Mouse (Mus musculus) embryonic facial prominence, embryonic 10.5 days (tissue): ENCODE data around the gene Mmab. TPM values are rescaled to one million over a fixed set of nuclear protein-coding genes. Genes with fewer than 3 reads are reported as not detected.

Experiments used
- DNase-seq: peaks from one replicate; pipeline ENCODE4 v3.0.0-alpha.2; 2017; ENCODE audit warnings: low spot score
- H3K27ac ChIP-seq: fragments of 300-500 bp; sonication (generic); replicated peaks from 2 replicates; pipeline ENCODE4 v1.5.1; 2016; ENCODE audit warnings: mild to moderate bottlenecking
- H3K27me3 ChIP-seq: fragments of 300-500 bp; sonication (generic); replicated peaks from 2 replicates; pipeline ENCODE4 v1.6.1; 2016; ENCODE audit warnings: low read depth, mild to moderate bottlenecking; ENCODE audit not compliant: poor library complexity, severe bottlenecking
- H3K36me3 ChIP-seq: fragments of 300-500 bp; sonication (generic); replicated peaks from 2 replicates; pipeline ENCODE4 v1.6.1; 2016; ENCODE audit warnings: mild to moderate bottlenecking, moderate library complexity
- H3K4me1 ChIP-seq: fragments of 300-500 bp; sonication (generic); 2 replicates; pipeline ENCODE4 v1.6.1; 2016
- H3K4me3 ChIP-seq: fragments of 300-500 bp; sonication (generic); 2 replicates; pipeline ENCODE4 v1.5.1; 2016; ENCODE audit warnings: mild to moderate bottlenecking, moderate library complexity
- H3K9me3 ChIP-seq: fragments of 300-500 bp; sonication (generic); 2 replicates; pipeline ENCODE4 v1.6.1; 2016; ENCODE audit warnings: mild to moderate bottlenecking
- WGBS: fragments of 180-500 bp; shearing (Covaris S2); methylation state at CpG from one replicate; pipeline ENCODE4 v1.1.7; 2016; 5-methylcytosine and 5-hydroxymethylcytosine counted together
- polyA plus RNA-seq: library from polyadenylated mRNA; unstranded; fragments of >200 nt; fragmentation: Nextera tagmentation; extraction: Ambion mirVana; gene quantifications from 2 replicates; pipeline ENCODE4 v1.2.1, GENCODE M21; 2016

Gene Mmab
- polyA plus RNA-seq, 1 experiment from 2014 or later: 34.4 TPM

GRCm38 (mm10) chr5:114423961-114424360, 19.9 kb downstream of the Mmab start:
- peaks cover 17% of the 10 kb centered on the region for H3K4me1 ChIP-seq
- no peak overlapping the region for H3K27ac ChIP-seq
- H3K9me3 ChIP-seq: no peaks in the 10 kb centered on the region
- H3K4me3 ChIP-seq: no peak overlapping the region
- no peaks in the 10 kb centered on the region for H3K27me3 ChIP-seq
- DNase-seq: no peak
- 83% methylated on average over 5 of the region's 5 CpGs for WGBS
- H3K36me3 ChIP-seq: peaks cover 30% of the 10 kb centered on the region

GRCm38 (mm10) chr5:114422591-114422990, 21.3 kb downstream of the Mmab start:
- Histone ChIP-seq H3K4me1 (peaks cover 14% of the 10 kb centered on the region), H3K4me3 (no peak overlapping the region), H3K27me3 (no peaks in the 10 kb centered on the region), H3K36me3 (peaks cover 44% of the 10 kb centered on the region), H3K27ac (0 out of 2 replicates have a peak overlapping the region, but pooled peaks have one; percentile 21), H3K9me3 (no peaks in the 10 kb centered on the region)
- 57% methylated on average over 5 of the region's 5 CpGs for WGBS
- no peak for DNase-seq

GRCm38 (mm10) chr5:114421561-114422298, 22.1 kb downstream of the Mmab start:
- no peaks in the 10 kb centered on the region for H3K9me3 ChIP-seq
- H3K4me1 ChIP-seq: peaks cover 14% of the 10 kb centered on the region
- no peak overlapping the region for H3K4me3 ChIP-seq
- DNase-seq: no peak
- WGBS: 78% methylated on average over 11 of the region's 11 CpGs
- H3K27ac ChIP-seq: 0 out of 2 replicates have a peak overlapping the region, but pooled peaks have one; percentile 21
- H3K36me3 ChIP-seq: peaks cover 52% of the 10 kb centered on the region
- no peaks in the 10 kb centered on the region for H3K27me3 ChIP-seq

GRCm38 (mm10) chr5:114418541-114418940, 25.3 kb downstream of the Mmab start:
- Histone ChIP-seq H3K27me3 (no peaks in the 10 kb centered on the region), H3K27ac (no peak overlapping the region), H3K4me1 (peaks cover 14% of the 10 kb centered on the region), H3K4me3 (no peak overlapping the region), H3K36me3 (peaks cover 84% of the 10 kb centered on the region), H3K9me3 (no peaks in the 10 kb centered on the region)
- peak; percentile 53 for DNase-seq
- WGBS: 81% methylated on average over 8 of the region's 8 CpGs

- H3K9me3 ChIP-seq: no peaks in the 10 kb centered on the region
- H3K27ac ChIP-seq: no peak overlapping the region
- no peak for DNase-seq
- H3K4me3 ChIP-seq: no peak overlapping the region
- H3K27me3 ChIP-seq: no peaks in the 10 kb centered on the region
- peaks cover 7% of the 10 kb centered on the region; the same call in 1 of the 2 replicates for H3K4me1 ChIP-seq
- peaks cover 100% of the 10 kb centered on the region for H3K36me3 ChIP-seq
- 88% methylated on average over 8 of the region's 8 CpGs for WGBS
Observed at GRCm38 (mm10) chr5:114416855-114417254, 27.0 kb downstream of the Mmab start.

- no peaks in the 10 kb centered on the region for H3K27me3 ChIP-seq
- no peak overlapping the region for H3K27ac ChIP-seq
- H3K4me1 ChIP-seq: peaks cover 7% of the 10 kb centered on the region; the same call in 1 of the 2 replicates
- peaks cover 100% of the 10 kb centered on the region for H3K36me3 ChIP-seq
- no peak for DNase-seq
- 95% methylated on average over 5 of the region's 5 CpGs for WGBS
- no peaks in the 10 kb centered on the region for H3K9me3 ChIP-seq
- no peak overlapping the region for H3K4me3 ChIP-seq
Observed at GRCm38 (mm10) chr5:114415606-114416005, 28.3 kb downstream of the Mmab start.

- H3K36me3 ChIP-seq: peaks cover 100% of the 10 kb centered on the region
- H3K27ac ChIP-seq: no peak overlapping the region
- no peaks in the 10 kb centered on the region for H3K9me3 ChIP-seq
- no peak overlapping the region for H3K4me3 ChIP-seq
- no peak for DNase-seq
- 67% methylated on average over 16 of the region's 16 CpGs for WGBS
- no peaks in the 10 kb centered on the region for H3K27me3 ChIP-seq
- peaks cover 7% of the 10 kb centered on the region; the same call in 1 of the 2 replicates for H3K4me1 ChIP-seq
Observed at GRCm38 (mm10) chr5:114413067-114413735, 30.7 kb downstream of the Mmab start.

GRCm38 (mm10) chr5:114412361-114412998, 31.4 kb downstream of the Mmab start:
- DNase-seq: no peak
- Histone ChIP-seq H3K9me3 (no peaks in the 10 kb centered on the region), H3K27me3 (no peaks in the 10 kb centered on the region), H3K36me3 (peaks cover 100% of the 10 kb centered on the region), H3K4me3 (no peak overlapping the region), H3K4me1 (peaks cover 7% of the 10 kb centered on the region; the same call in 1 of the 2 replicates), H3K27ac (no peak overlapping the region)
- 74% methylated on average over 23 of the region's 23 CpGs for WGBS

GRCm38 (mm10) chr5:114410429-114410828, 33.4 kb downstream of the Mmab start:
- H3K4me3 ChIP-seq: no peak overlapping the region
- peaks cover 100% of the 10 kb centered on the region for H3K36me3 ChIP-seq
- WGBS: 94% methylated on average over 13 of the region's 13 CpGs
- H3K4me1 ChIP-seq: peaks cover 7% of the 10 kb centered on the region; the same call in 1 of the 2 replicates
- H3K27me3 ChIP-seq: no peaks in the 10 kb centered on the region
- no peak overlapping the region for H3K27ac ChIP-seq
- no peaks in the 10 kb centered on the region for H3K9me3 ChIP-seq
- DNase-seq: no peak

- H3K4me1 ChIP-seq: peaks cover 7% of the 10 kb centered on the region; the same call in 1 of the 2 replicates
- H3K4me3 ChIP-seq: no peak overlapping the region
- 93% methylated on average over 11 of the region's 11 CpGs for WGBS
- no peaks in the 10 kb centered on the region for H3K9me3 ChIP-seq
- no peak for DNase-seq
- peaks cover 100% of the 10 kb centered on the region for H3K36me3 ChIP-seq
- no peak overlapping the region for H3K27ac ChIP-seq
- H3K27me3 ChIP-seq: no peaks in the 10 kb centered on the region
Observed at GRCm38 (mm10) chr5:114408846-114409245, 35.0 kb downstream of the Mmab start.

GRCm38 (mm10) chr5:114407810-114408209, 36.0 kb downstream of the Mmab start:
- Histone ChIP-seq H3K4me3 (no peak overlapping the region), H3K36me3 (peaks cover 100% of the 10 kb centered on the region), H3K9me3 (no peaks in the 10 kb centered on the region), H3K27ac (no peak overlapping the region), H3K27me3 (no peaks in the 10 kb centered on the region), H3K4me1 (peaks cover 6% of the 10 kb centered on the region; the same call in 1 of the 2 replicates)
- 87% methylated on average over 9 of the region's 9 CpGs for WGBS
- DNase-seq: no peak

- H3K27me3 ChIP-seq: no peaks in the 10 kb centered on the region
- peaks cover 100% of the 10 kb centered on the region for H3K36me3 ChIP-seq
- no peaks in the 10 kb centered on the region for H3K9me3 ChIP-seq
- H3K4me1 ChIP-seq: peaks cover 1% of the 10 kb centered on the region; the same call in 1 of the 2 replicates
- DNase-seq: no peak
- 90% methylated on average over 10 of the region's 10 CpGs for WGBS
- H3K4me3 ChIP-seq: no peak overlapping the region
- H3K27ac ChIP-seq: no peak overlapping the region
Observed at GRCm38 (mm10) chr5:114407269-114407668, 36.6 kb downstream of the Mmab start.
